Mouse (Mus musculus) liver, adult 2 months (tissue): ENCODE measurements around the gene Fam166a.

ENCODE experiments used
- CTCF ChIP-seq: fragments of 200-500 bp; IDR thresholded peaks from 2 replicates; pipeline ENCODE4 v1.5.1; 2011; ENCODE audit warnings: low read depth, low read length, control low read depth
- POLR2A ChIP-seq: fragments of 200-500 bp; IDR thresholded peaks from 2 replicates; pipeline ENCODE4 v1.6.1; 2011; ENCODE audit warnings: low read length, control low read depth; ENCODE audit not compliant: insufficient read depth; ENCODE audit errors: extremely low read depth

GRCm38 (mm10) chr2:25185625-25186574 lies 32.6 kb upstream of the Fam166a start:
- TF ChIP-seq POLR2A, result no peak
- peak; percentile 41 for TF ChIP-seq CTCF
